In the genomic region with DNA sequence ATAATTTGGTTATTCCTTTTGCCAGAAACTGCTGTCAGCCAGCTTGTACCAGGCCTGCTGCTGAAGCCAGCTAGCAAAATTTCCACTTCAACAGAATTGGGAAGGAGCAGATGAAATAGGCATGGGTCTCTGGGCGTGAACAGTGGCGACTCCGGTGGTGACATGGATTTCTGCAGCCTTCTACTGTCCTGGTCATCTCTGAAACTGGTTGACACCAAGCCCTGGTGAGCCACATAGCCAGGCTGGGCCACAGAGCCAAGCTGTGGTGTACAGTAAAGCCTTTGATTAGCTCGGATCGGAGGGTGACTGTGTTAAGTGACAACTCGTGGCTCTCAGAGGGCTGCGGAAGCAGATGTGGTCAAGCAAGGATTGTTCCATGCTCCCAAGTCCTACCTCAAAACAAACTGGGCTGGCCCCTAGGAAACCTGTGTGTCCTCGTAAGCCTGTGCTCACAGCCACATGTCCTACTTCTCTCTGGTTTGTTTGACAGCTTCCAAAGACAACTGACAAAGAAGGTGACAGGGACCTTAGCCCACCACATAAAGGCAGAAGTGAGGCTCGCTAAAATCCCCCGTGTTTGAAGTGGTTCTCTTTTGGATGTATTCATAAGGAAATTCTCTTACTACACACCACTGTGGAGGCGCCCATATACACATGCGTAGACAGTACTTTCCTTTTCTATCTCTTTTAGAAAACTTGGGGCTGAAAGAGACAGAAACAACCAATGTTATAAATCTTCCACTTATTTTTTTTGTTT, we compare ENCODE assay signal across 7 mouse cellular contexts. TPM values are rescaled to one million over a fixed set of nuclear protein-coding genes. Genes with fewer than 3 reads are reported as not detected.
DNase-seq lines count a peak whose midpoint lies in the region; ATAC-seq and TF ChIP-seq lines count a peak whose summit lies in the region.

No protein-coding gene starts in this region.

- no peak for TF ChIP-seq POLR2A in cerebellum, adult 2 months (IDR thresholded peaks at IDR 0.05; ENCODE audit: borderline replicate concordance, insufficient read depth, low read length)

- H3K36me3 ChIP-seq in midbrain, embryonic 12.5 days = no peaks in the 10 kb centered on the region; the same call in 1 of the 2 replicates
- no peaks in the 10 kb centered on the region for H3K36me3 ChIP-seq in midbrain, embryonic 11.5 days (ENCODE audit: control insufficient read depth, insufficient read depth, low read length)
- H3K36me3 ChIP-seq in forebrain, embryonic 16.5 days (ENCODE audit: control insufficient read depth, insufficient read depth) = no peaks in the 10 kb centered on the region
- no peaks in the 10 kb centered on the region for H3K36me3 ChIP-seq in intestine, embryonic 14.5 days (ENCODE audit: control insufficient read depth, insufficient read depth, low read length)

- ATAC-seq in midbrain, embryonic 12.5 days (ENCODE audit: low FRiP score, low read depth) = peak; percentile 48
- no peak for ATAC-seq in midbrain, embryonic 11.5 days (ENCODE audit: low FRiP score)
- no peak for ATAC-seq in forebrain, embryonic 16.5 days
- no peak for ATAC-seq in intestine, embryonic 14.5 days (replicated peaks; ENCODE audit: low FRiP score, low TSS enrichment, low read depth)
- ATAC-seq in megakaryocyte, adult 5-6 weeks (ENCODE audit: poor library complexity, severe bottlenecking) = no peak; the same call in 1 of the 2 replicates

- no peaks in the 10 kb centered on the region for H3K27me3 ChIP-seq in midbrain, embryonic 12.5 days
- no peaks in the 10 kb centered on the region for H3K27me3 ChIP-seq in midbrain, embryonic 11.5 days (ENCODE audit: control insufficient read depth, insufficient read depth, low read length)
- no peaks in the 10 kb centered on the region for H3K27me3 ChIP-seq in cerebellum, adult 2 months (ENCODE audit: control insufficient read depth, insufficient read depth, low read length)
- H3K27me3 ChIP-seq in forebrain, embryonic 16.5 days (replicated peaks; ENCODE audit: control insufficient read depth, insufficient read depth, low read length) = 0 out of 2 replicates have a peak, but pooled peaks cover 3% of the 10 kb centered on the region
- no peaks in the 10 kb centered on the region for H3K27me3 ChIP-seq in intestine, embryonic 14.5 days (replicated peaks; ENCODE audit: control insufficient read depth, insufficient read depth, low read length)

- no peak for DNase-seq in midbrain, embryonic 11.5 days (ENCODE audit: low spot score, missing footprints)
- peak; percentile 43 to 57 for DNase-seq in cerebellum, adult 2 months
- DNase-seq in intestine, embryonic 14.5 days (ENCODE audit: low spot score) = peak; percentile 61
- peak; percentile 86 for DNase-seq in naive thymus-derived CD4-positive, alpha-beta T cell, adult 2 months (ENCODE audit: low read depth)

- H3K9me3 ChIP-seq in midbrain, embryonic 12.5 days = no peaks in the 10 kb centered on the region
- H3K9me3 ChIP-seq in midbrain, embryonic 11.5 days (ENCODE audit: control insufficient read depth, low read length) = no peaks in the 10 kb centered on the region
- no peaks in the 10 kb centered on the region for H3K9me3 ChIP-seq in forebrain, embryonic 16.5 days (ENCODE audit: control insufficient read depth, low read length)
- no peaks in the 10 kb centered on the region for H3K9me3 ChIP-seq in intestine, embryonic 14.5 days (ENCODE audit: control insufficient read depth, low read length)

- H3K4me1 ChIP-seq in midbrain, embryonic 12.5 days = peaks cover 31% of the 10 kb centered on the region
- H3K4me1 ChIP-seq in midbrain, embryonic 11.5 days (ENCODE audit: control insufficient read depth, insufficient read depth, low read length) = peaks cover 5% of the 10 kb centered on the region
- H3K4me1 ChIP-seq in cerebellum, adult 2 months (ENCODE audit: control insufficient read depth, insufficient read depth, low read length) = peaks cover 13% of the 10 kb centered on the region
- peaks cover 22% of the 10 kb centered on the region for H3K4me1 ChIP-seq in forebrain, embryonic 16.5 days (replicated peaks; ENCODE audit: control insufficient read depth, insufficient read depth, low read length)
- peaks cover 54% of the 10 kb centered on the region for H3K4me1 ChIP-seq in intestine, embryonic 14.5 days (replicated peaks; ENCODE audit: control insufficient read depth, insufficient read depth, low read length)

- H3K4me2 ChIP-seq in midbrain, embryonic 12.5 days (replicated peaks) = no peak overlapping the region
- no peak overlapping the region for H3K4me2 ChIP-seq in midbrain, embryonic 11.5 days
- peak overlapping the region; percentile 10 for H3K4me2 ChIP-seq in forebrain, embryonic 16.5 days (ENCODE audit: low read length)
- peak overlapping the region; percentile 42; the same call in 1 of the 2 replicates for H3K4me2 ChIP-seq in intestine, embryonic 14.5 days (ENCODE audit: low read length)

- H3K27ac ChIP-seq in midbrain, embryonic 12.5 days (replicated peaks) = peak overlapping the region; percentile 72; the same call in 1 of the 2 replicates
- H3K27ac ChIP-seq in midbrain, embryonic 11.5 days (ENCODE audit: low read depth, low read length) = no peak overlapping the region
- H3K27ac ChIP-seq in cerebellum, adult 2 months (ENCODE audit: insufficient read depth, low read length) = no peak overlapping the region
- peak overlapping the region; percentile 85 for H3K27ac ChIP-seq in forebrain, embryonic 16.5 days (ENCODE audit: low read length)
- peak overlapping the region; percentile 94 for H3K27ac ChIP-seq in intestine, embryonic 14.5 days (ENCODE audit: low read depth)

- 78% methylated on average over 12 of the region's 12 CpGs for WGBS in midbrain, embryonic 12.5 days
- 82% methylated on average over 12 of the region's 12 CpGs for WGBS in midbrain, embryonic 11.5 days
- WGBS in cerebellum, adult 2 months = 65% methylated on average over 12 of the region's 12 CpGs
- WGBS in forebrain, embryonic 16.5 days = 39% methylated on average over 12 of the region's 12 CpGs
- 70% methylated on average over 12 of the region's 12 CpGs for WGBS in intestine, embryonic 14.5 days

- peak; percentile 41; the same call in 1 of the 2 replicates for TF ChIP-seq CTCF in cerebellum, adult 2 months (IDR thresholded peaks at IDR 0.05; ENCODE audit: borderline replicate concordance, insufficient read depth, low read depth, low read length)

- no peak overlapping the region for H3K4me3 ChIP-seq in midbrain, embryonic 12.5 days
- H3K4me3 ChIP-seq in midbrain, embryonic 11.5 days (ENCODE audit: low read depth, low read length) = no peak overlapping the region
- no peak overlapping the region for H3K4me3 ChIP-seq in cerebellum, adult 2 months (replicated peaks; ENCODE audit: insufficient read depth, low read depth, low read length)
- H3K4me3 ChIP-seq in forebrain, embryonic 16.5 days (replicated peaks; ENCODE audit: low read length) = no peak overlapping the region
- H3K4me3 ChIP-seq in intestine, embryonic 14.5 days (ENCODE audit: low read depth, low read length) = no peak overlapping the region

- H3K9ac ChIP-seq in midbrain, embryonic 12.5 days (replicated peaks) = no peak overlapping the region
- H3K9ac ChIP-seq in midbrain, embryonic 11.5 days (ENCODE audit: low read length) = no peak overlapping the region
- peak overlapping the region; percentile 28; the same call in 1 of the 2 replicates for H3K9ac ChIP-seq in forebrain, embryonic 16.5 days (replicated peaks; ENCODE audit: low read depth, low read length)
- H3K9ac ChIP-seq in intestine, embryonic 14.5 days (ENCODE audit: low read length) = no peak overlapping the region

RNA-seq across cellular contexts. Expression of a gene that starts 36.5 kb away (rescaled TPM):
- 91.7 and 96.6 TPM in 2 replicates for polyA plus RNA-seq in midbrain, embryonic 12.5 days (2016; fragmentation: Nextera tagmentation; extraction: Ambion mirVana)
- 86.2 and 95.4 TPM in 2 replicates for polyA plus RNA-seq in midbrain, embryonic 11.5 days (2014; fragmentation: Nextera tagmentation; extraction: Ambion mirVana)
- polyA plus RNA-seq in cerebellum, adult 2 months (2012; rRNA removed) = 21.0 and 22.0 TPM in 2 replicates
- 115 and 123 TPM in 2 replicates for polyA plus RNA-seq in forebrain, embryonic 16.5 days (2015; fragmentation: Nextera tagmentation; extraction: Ambion mirVana)
- polyA plus RNA-seq in intestine, embryonic 14.5 days (2014; fragmentation: Nextera tagmentation; extraction: Ambion mirVana) = 133 and 149 TPM in 2 replicates
- 85.2 and 92.7 TPM in 2 replicates for total RNA-seq in megakaryocyte, adult 5-6 weeks (2015)
- 59.5 and 68.6 TPM in 2 replicates for total RNA-seq in megakaryocyte, adult 5-6 weeks (2017)

Comparison
In these comparisons a context has a peak if more than half of its experiments do, and no peak if none do; other contexts are left out.
1. H3K27ac ChIP-seq: peak in midbrain, embryonic 12.5 days (single experiment), forebrain, embryonic 16.5 days (single experiment) and intestine, embryonic 14.5 days (single experiment); none in midbrain, embryonic 11.5 days (single experiment) and cerebellum, adult 2 months (single experiment).
2. H3K4me2 ChIP-seq: peak in forebrain, embryonic 16.5 days (single experiment) and intestine, embryonic 14.5 days (single experiment); none in midbrain, embryonic 12.5 days (single experiment) and midbrain, embryonic 11.5 days (single experiment).